Mouse (Mus musculus) liver, embryonic 13.5 days (tissue): ENCODE data around the gene Comt. TPM values are rescaled to one million over a fixed set of nuclear protein-coding genes. Genes with fewer than 3 reads are reported as not detected.

Source experiments
- ATAC-seq: fragments of 200-750 bp; cut with Nextera tagmentation; 2 replicates; pipeline ENCODE4 v1.8.0; 2017; ENCODE audit warnings: low read depth, mild to moderate bottlenecking, moderate number of reproducible peaks, moderate library complexity
- DNase-seq: peaks from one replicate; pipeline ENCODE4 v3.0.0; 2022
- H3K27ac ChIP-seq: fragments of 300-500 bp; sonication (generic); 2 replicates; pipeline ENCODE4 v1.5.1; 2015; ENCODE audit warnings: moderate library complexity, mild to moderate bottlenecking, inconsistent platforms
- H3K27me3 ChIP-seq: fragments of 300-500 bp; sonication (generic); 2 replicates; pipeline ENCODE4 v1.6.1; 2015; ENCODE audit warnings: mild to moderate bottlenecking, inconsistent platforms
- H3K36me3 ChIP-seq: fragments of 300-500 bp; sonication (generic); 2 replicates; pipeline ENCODE4 v1.6.1; 2015; ENCODE audit warnings: mild to moderate bottlenecking, inconsistent platforms
- H3K4me1 ChIP-seq: fragments of 300-500 bp; sonication (generic); replicated peaks from 2 replicates; pipeline ENCODE4 v1.6.1; 2015; ENCODE audit warnings: inconsistent platforms
- H3K4me2 ChIP-seq: fragments of 300-500 bp; sonication (generic); 2 replicates; pipeline ENCODE4 v1.6.1; 2015; ENCODE audit warnings: inconsistent platforms, mild to moderate bottlenecking, moderate library complexity
- H3K4me3 ChIP-seq: fragments of 300-500 bp; sonication (generic); replicated peaks from 2 replicates; pipeline ENCODE4 v1.5.1; 2015; ENCODE audit warnings: mild to moderate bottlenecking, inconsistent platforms
- H3K9ac ChIP-seq: fragments of 300-500 bp; sonication (generic); 2 replicates; pipeline ENCODE4 v1.6.1; 2015; ENCODE audit warnings: mild to moderate bottlenecking, inconsistent platforms
- H3K9me3 ChIP-seq: fragments of 300-500 bp; sonication (generic); replicated peaks from 2 replicates; pipeline ENCODE4 v1.6.1; 2016; ENCODE audit warnings: inconsistent platforms
- WGBS: fragments of 180-500 bp; shearing (Covaris S2); methylation state at CpG from one replicate; pipeline ENCODE4 v1.1.7; 2015; ENCODE audit not compliant: insufficient replicate concordance; 5-methylcytosine and 5-hydroxymethylcytosine counted together
- polyA plus RNA-seq: library from polyadenylated mRNA; unstranded; fragments of >200 nt; fragmentation: Nextera tagmentation; extraction: Ambion mirVana; gene quantifications from 2 replicates; pipeline ENCODE4 v1.2.1, GENCODE M21; 2015

Gene Comt
- polyA plus RNA-seq, 1 experiment from 2014 or later: 110 TPM

DNA sequence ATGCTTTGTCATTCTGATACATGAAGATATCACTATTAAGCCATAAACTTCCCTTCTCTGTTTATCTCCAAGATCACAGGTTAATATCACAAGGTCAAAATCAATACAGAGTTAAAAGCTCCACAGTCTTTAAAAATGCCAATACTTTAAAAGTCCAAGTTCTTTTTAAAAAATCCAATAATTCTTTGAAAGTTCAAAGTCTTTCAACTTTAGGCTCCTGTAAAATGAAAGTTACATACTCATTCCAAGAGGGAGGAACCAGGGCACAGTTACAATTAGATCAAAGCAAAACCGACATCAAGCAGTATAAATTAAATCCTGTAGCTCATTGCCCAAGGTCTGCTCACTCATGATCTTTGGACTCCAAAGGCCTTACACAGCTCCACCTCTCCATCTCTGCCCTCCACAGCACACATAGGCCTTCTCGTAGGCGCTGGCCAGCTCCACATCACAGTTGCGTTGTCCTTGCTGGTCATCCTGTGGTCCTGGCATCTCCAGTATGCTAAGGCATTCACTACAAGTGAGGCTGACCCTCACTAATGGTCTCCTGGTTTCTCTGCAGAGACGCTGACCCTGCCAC is 6.8 kb upstream of the Comt start:
- no peak overlapping the region for H3K4me3 ChIP-seq
- H3K4me2 ChIP-seq: no peak overlapping the region
- no peak overlapping the region for H3K27ac ChIP-seq
- H3K4me1 ChIP-seq: peaks cover 47% of the 10 kb centered on the region
- 91% methylated on average over 5 of the region's 5 CpGs for WGBS
- ATAC-seq (no peak), DNase-seq (no peak)
- H3K9ac ChIP-seq: no peak overlapping the region
- peaks cover 73% of the 10 kb centered on the region for H3K36me3 ChIP-seq
- no peaks in the 10 kb centered on the region for H3K9me3 ChIP-seq
- no peaks in the 10 kb centered on the region for H3K27me3 ChIP-seq

DNA sequence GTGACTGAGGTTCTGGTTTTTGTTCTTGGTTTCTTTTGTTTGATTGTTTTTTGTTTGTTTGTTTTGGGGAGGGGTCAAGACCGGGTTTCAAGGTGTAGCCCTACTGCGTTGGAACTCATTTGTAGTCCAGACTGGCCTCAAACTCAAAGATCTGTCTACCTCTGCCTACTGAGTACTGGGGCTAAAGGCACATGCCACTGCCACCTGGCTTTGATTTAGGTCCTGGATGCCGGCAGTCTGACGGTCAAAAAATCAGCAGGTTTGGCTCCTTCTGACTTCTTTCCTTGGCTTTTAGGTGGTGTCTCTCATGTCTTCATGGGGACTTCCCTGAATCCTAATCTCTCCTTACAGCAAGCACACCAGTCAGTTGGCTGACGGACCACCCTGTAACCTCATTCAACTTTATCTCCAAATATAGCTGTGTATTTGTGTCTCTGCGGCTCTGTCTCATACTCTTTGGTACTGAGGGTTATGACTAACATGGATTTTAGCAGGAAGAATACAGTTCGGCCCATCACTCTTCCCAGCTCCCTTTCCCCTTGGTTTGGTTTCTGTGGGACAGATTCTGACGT is 4.1 kb upstream of the Comt start:
- Histone ChIP-seq H3K36me3 (peaks cover 45% of the 10 kb centered on the region), H3K4me1 (peaks cover 68% of the 10 kb centered on the region), H3K9ac (peak overlapping the region; percentile 93), H3K4me2 (peak overlapping the region; percentile 91), H3K27me3 (no peaks in the 10 kb centered on the region), H3K4me3 (peak overlapping the region; percentile 82), H3K9me3 (no peaks in the 10 kb centered on the region), H3K27ac (peak overlapping the region; percentile 97)
- 35% methylated on average over 8 of the region's 8 CpGs for WGBS
- ATAC-seq (no peak), DNase-seq (no peak)

DNA sequence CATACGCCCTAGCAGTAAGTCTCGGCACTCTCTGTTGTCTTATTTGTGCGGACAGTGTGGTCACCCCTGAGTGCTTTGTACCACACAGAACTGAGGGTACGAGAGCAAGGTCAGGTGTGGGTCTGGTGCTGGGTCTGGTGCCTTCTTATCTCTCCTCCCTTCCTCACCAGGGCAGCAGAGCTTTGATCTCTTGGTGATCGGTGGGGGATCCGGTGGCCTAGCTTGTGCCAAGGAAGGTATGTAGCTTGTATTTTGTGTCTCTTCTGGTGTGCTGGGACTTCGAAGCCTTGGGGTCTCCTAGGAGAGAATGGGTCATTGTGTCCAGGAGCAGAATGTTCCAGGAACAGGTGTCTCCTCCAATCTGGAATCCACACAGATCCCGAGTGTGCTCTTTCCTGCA is 3.0 kb upstream of the Comt start:
- Histone ChIP-seq H3K4me2 (peak overlapping the region; percentile 91), H3K9ac (peak overlapping the region; percentile 93), H3K4me1 (peaks cover 69% of the 10 kb centered on the region), H3K4me3 (peak overlapping the region; percentile 82), H3K27ac (peak overlapping the region; percentile 97), H3K9me3 (no peaks in the 10 kb centered on the region), H3K36me3 (peaks cover 35% of the 10 kb centered on the region), H3K27me3 (no peaks in the 10 kb centered on the region)
- ATAC-seq (no peak), DNase-seq (no peak)
- WGBS: 38% methylated on average over 8 of the region's 8 CpGs

DNA sequence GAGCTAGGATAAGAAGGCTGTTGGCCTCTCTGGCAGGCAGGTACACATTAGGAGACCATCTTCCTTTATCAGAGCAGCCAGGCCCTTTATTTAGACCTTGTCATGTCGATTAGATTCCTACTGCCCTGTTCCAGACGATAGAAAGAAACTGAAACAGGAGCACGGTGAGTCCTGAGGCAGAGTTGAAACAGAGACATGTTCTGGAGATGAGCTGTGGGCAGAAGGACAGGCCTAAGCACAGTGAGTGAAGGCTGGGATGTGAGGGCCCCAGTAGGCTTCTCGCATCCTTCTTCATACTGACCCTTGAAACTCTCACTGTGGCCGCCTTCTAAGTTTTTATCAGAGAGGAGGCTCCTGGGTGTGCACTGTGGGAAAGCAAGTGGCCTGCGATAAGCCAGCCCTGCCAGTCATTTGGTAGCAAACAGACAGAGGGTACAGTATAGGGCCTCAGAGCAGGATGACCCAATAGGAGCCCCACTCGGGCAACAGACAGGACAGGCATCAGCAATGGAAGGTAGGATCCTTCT is 1.9 kb upstream of the Comt start:
- peak overlapping the region; percentile 91 for H3K4me2 ChIP-seq
- peak overlapping the region; percentile 93 for H3K9ac ChIP-seq
- WGBS: 8% methylated on average over 7 of the region's 7 CpGs
- ATAC-seq (peak; percentile 95), DNase-seq (peak; percentile 86)
- H3K9me3 ChIP-seq: no peaks in the 10 kb centered on the region
- peaks cover 33% of the 10 kb centered on the region for H3K36me3 ChIP-seq
- peak overlapping the region; percentile 97 for H3K27ac ChIP-seq
- no peaks in the 10 kb centered on the region for H3K27me3 ChIP-seq
- H3K4me1 ChIP-seq: peaks cover 75% of the 10 kb centered on the region
- H3K4me3 ChIP-seq: peak overlapping the region; percentile 82

DNA sequence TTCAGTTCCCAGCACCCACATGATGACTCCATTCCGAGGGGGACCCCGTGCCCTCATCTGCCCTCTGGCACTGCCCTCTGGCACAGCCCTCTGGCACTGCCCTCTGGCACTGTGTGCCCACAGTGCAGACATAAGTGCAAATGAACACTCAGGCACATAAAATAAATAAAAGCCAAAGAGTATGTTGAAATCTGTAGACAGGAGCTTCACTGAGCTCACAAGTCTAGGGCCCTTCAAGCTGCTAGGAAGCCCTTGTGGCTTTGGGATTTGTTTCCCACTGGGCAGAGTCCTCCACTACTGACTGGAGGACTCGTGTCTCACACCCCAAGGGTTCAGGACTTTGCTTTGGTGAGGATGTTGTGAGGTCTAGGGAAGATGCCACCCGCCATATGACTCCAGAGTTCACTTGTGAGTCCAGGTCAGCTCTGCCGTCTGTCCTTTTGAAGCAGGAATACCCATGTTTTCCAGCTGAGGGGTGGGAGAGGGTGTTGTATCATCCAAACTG is 1.4 kb upstream of the Comt start:
- DNase-seq (no peak), ATAC-seq (no peak)
- peak overlapping the region; percentile 91 for H3K4me2 ChIP-seq
- peak overlapping the region; percentile 97 for H3K27ac ChIP-seq
- H3K4me1 ChIP-seq: peaks cover 77% of the 10 kb centered on the region
- H3K27me3 ChIP-seq: no peaks in the 10 kb centered on the region
- H3K9me3 ChIP-seq: no peaks in the 10 kb centered on the region
- peak overlapping the region; percentile 82 for H3K4me3 ChIP-seq
- peaks cover 36% of the 10 kb centered on the region for H3K36me3 ChIP-seq
- 47% methylated on average over 5 of the region's 5 CpGs for WGBS
- peak overlapping the region; percentile 93 for H3K9ac ChIP-seq

DNA sequence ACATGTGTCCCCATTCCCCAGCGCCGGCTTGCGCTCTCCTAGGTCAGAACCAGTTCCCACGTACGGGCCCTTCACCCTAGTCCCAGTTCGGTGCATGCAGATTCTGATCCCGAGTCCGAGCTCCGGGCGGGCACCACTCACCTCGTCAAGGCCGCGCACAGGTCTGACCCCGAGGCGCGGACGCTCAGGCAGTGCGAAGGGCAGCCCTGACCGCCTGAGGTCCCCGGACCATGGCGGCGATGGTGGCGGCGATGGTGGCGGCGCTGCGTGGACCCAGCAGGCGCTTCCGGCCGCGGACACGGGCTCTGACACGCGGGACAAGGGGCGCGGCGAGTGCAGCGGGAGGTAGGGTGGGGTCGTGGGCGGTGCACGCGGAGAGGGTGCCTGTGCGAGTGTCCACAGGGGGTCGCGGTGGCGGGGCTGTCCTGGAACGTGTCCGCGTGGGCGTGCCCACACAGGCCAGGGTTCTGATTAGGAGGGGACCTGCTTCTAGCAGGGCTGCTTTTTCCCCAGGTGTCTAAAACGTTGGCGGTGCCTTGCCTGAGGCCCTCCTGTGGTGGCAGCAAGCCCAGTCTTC is 349 bp downstream of the Comt start, which contains the start of gene Txnrd2:
TSS of gene Txnrd2 (plus strand) at position 170 of the 577 bp plus-strand sequence.
- peak within 1 kb of the TSS; percentile 93 for H3K9ac ChIP-seq
- under 1% methylated on average over 52 of the region's 52 CpGs for WGBS
- H3K27ac ChIP-seq: peak within 1 kb of the TSS; percentile 97
- peak within 1 kb of the TSS; percentile 91 for H3K4me2 ChIP-seq
- H3K9me3 ChIP-seq: no peaks in the 10 kb centered on the region
- peak; percentile 82 for DNase-seq
- H3K4me1 ChIP-seq: peaks cover 72% of the 10 kb centered on the region
- H3K36me3 ChIP-seq: peaks cover 34% of the 10 kb centered on the region
- ATAC-seq: peak; percentile 64
- no peaks in the 10 kb centered on the region for H3K27me3 ChIP-seq
- peak within 1 kb of the TSS; percentile 82 for H3K4me3 ChIP-seq

DNA sequence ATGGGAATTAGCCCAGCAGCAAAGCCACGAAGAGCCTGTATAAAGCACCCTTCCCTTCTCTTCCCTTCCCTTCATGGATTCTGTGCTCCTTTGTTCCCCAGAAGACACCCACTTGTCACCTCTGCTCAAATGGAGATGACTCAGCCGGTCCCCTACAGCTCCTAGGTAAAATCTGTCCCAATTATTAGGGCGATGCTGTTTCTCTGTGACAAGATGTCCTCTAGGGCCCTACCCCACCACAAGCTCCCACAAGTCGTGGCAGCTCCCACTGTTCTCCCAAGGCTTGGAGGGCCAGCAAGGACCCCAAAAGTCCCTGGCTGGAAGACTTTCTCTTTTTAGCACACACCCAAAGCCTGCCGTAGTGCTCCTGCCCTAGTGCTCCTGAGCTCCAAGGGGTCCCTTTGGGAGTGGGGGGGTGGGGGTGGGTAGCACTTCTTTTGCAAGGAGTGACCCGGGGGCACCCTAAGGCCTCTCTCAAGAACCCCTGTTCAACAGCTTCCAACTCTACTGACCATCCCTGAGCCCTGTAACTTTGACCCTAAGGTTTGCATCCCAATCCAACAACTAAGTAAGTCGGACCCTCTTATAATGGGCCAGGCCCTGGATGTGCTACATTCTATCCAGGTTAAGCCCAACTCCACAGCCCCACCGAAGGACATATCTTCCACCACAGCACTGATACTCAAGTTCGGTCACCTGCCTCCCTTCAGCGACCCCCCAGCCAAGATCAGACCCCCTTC is 1.0 kb downstream of the Comt start:
- H3K36me3 ChIP-seq: peaks cover 36% of the 10 kb centered on the region
- H3K9ac ChIP-seq: peak overlapping the region; percentile 93
- peak overlapping the region; percentile 91 for H3K4me2 ChIP-seq
- H3K4me1 ChIP-seq: peaks cover 71% of the 10 kb centered on the region
- peak overlapping the region; percentile 82 for H3K4me3 ChIP-seq
- H3K27ac ChIP-seq: peak overlapping the region; percentile 97
- 5% methylated on average over 10 of the region's 10 CpGs for WGBS
- H3K9me3 ChIP-seq: no peaks in the 10 kb centered on the region
- DNase-seq (no peak), ATAC-seq (no peak)
- H3K27me3 ChIP-seq: no peaks in the 10 kb centered on the region

DNA sequence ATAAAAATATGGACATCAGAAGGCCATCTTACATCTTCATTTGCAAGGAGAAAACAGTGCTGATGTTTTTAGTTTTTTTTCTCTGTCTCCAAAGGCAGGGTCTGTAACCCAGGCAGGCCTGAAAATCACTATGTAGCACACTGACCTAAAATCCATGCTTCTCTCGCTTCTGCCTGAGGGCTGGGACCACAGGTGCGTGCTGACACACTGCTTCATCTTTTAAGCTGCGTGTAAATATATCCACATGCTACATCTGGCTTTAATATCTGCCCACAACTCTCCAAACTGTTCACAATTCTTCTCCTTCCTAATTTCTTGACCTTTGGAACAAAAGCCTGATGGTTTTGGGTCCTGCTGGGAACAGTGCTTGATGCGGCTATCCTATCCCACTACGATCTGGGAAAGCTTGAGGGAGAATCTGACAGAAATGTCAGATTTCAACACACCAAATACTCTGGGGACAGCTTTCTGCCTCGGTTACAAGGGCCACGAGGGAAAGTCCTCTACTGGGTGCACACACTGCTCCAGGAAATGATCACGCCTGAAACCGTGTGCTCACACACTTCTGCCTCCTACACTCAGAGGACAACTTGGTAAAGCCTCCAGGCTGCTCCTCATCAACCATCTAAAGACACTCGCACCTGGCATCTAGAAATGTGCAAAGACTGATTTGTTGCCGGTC is 2.1 kb downstream of the Comt start:
- ATAC-seq: no peak
- Histone ChIP-seq H3K9ac (peak overlapping the region; percentile 93), H3K4me3 (peak overlapping the region; percentile 82), H3K4me2 (peak overlapping the region; percentile 91), H3K27me3 (no peaks in the 10 kb centered on the region), H3K27ac (peak overlapping the region; percentile 97), H3K9me3 (no peaks in the 10 kb centered on the region), H3K4me1 (peaks cover 77% of the 10 kb centered on the region), H3K36me3 (peaks cover 44% of the 10 kb centered on the region)
- 63% methylated on average over 11 of the region's 11 CpGs for WGBS
- DNase-seq: no peak

DNA sequence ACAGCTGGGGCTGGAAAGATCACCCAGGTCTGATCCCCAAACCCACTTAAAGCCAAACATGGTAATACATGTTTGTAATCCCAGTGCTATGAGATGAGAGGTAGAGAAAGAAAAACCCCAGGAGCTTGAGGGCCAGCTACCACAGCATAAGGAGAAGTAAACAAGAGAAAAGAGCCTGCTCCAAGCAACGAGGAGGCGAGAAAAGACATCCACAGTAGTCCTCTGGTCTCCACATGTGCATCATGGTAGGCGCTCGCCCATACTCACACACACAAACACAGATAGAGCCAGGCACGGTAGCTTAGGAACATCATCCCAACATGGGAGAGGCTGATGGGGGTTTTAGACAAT is 2.8 kb downstream of the Comt start:
- no peaks in the 10 kb centered on the region for H3K27me3 ChIP-seq
- H3K9ac ChIP-seq: peak overlapping the region; percentile 93
- ATAC-seq (no peak), DNase-seq (no peak)
- peak overlapping the region; percentile 82 for H3K4me3 ChIP-seq
- peaks cover 83% of the 10 kb centered on the region for H3K4me1 ChIP-seq
- peaks cover 44% of the 10 kb centered on the region for H3K36me3 ChIP-seq
- H3K27ac ChIP-seq: peak overlapping the region; percentile 97
- no peaks in the 10 kb centered on the region for H3K9me3 ChIP-seq
- WGBS: 89% methylated on average over 5 of the region's 5 CpGs
- peak overlapping the region; percentile 91 for H3K4me2 ChIP-seq

DNA sequence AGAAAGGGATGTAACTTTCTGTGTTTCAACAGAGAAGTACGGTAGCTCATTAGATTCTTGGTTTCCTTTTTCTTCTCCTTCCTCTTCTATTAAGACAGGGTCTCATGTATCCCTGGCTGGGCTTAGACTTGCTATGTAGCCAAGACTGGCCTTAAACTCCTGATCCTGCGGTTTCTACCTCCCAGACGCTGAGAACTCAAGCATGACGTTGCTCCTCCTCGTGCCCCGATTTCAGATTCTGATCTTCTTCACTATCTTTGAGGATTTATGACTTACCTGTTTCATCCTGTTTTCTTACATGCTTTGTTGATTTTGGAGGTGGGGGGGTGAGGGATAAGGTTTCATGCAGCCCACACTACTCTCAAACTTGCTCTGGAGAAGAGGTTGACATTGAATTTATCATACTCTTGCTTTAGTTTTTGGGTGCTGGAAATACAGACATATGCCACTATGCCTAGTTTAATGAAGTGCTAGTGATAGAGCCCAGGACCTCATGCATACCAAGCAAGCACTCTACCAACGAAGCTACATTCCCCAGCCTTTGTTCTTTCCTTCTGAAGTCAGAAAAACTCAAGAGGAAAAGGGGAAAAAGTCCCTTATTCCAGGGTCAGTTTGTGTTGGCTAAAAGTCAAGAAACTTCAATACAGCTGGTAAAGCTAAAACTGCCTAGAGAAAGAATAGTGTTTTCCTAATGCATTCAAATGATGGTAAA is 3.3 kb downstream of the Comt start:
- Histone ChIP-seq H3K4me3 (peak overlapping the region; percentile 82), H3K27ac (peak overlapping the region; percentile 97), H3K36me3 (peaks cover 47% of the 10 kb centered on the region), H3K4me1 (peaks cover 87% of the 10 kb centered on the region), H3K4me2 (peak overlapping the region; percentile 91), H3K9me3 (no peaks in the 10 kb centered on the region), H3K27me3 (no peaks in the 10 kb centered on the region), H3K9ac (peak overlapping the region; percentile 93; the same call in 1 of the 2 replicates)
- ATAC-seq (no peak), DNase-seq (no peak)
- 85% methylated on average over 7 of the region's 7 CpGs for WGBS
